Mouse (Mus musculus): ENCODE data around the gene Oaz3.

The Oaz3 gene

DNA sequence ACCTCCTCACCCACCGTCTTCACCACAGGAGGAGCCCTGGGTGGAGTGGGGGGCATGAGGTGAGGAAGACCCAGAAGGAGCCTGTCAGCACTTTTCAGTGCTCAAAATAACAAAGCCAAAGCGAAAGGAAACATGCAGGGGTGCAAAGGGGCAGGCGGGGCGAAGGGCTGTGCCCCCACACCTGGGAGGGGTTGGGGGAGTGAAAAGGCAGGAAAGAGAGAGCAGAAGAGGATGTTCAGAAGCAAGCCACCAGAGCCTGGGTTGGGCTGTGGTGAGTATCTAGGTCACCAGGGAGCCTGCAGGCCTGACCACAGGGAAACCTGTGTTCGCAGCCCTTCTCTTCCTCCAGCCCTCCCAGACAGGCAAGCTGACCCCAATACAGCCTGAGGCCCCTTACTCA, 55.7 kb downstream of the Oaz3 start:
- no peak for DNase-seq (ENCODE audit: low spot score in 2 of 2)

DNA sequence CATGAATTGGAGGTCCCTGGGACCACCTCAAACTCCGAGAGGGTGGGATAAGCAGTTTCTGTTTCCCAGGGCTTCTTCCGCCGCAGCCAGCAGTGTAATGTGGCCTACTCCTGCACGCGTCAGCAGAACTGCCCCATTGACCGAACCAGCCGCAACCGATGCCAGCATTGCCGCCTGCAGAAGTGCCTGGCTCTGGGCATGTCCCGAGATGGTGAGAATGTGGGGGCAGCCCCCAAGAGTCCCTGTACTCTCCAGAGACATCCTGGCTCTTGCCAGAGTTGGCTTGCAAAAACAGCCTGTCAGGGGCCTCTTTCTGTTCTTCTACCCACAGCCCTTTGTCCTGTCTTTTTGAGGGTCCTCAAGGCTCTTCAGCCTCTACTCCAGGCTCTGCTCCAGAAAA, 56.3 kb downstream of the Oaz3 start:
- DNase-seq (ENCODE audit: low spot score in 2 of 2), result no peak

DNA sequence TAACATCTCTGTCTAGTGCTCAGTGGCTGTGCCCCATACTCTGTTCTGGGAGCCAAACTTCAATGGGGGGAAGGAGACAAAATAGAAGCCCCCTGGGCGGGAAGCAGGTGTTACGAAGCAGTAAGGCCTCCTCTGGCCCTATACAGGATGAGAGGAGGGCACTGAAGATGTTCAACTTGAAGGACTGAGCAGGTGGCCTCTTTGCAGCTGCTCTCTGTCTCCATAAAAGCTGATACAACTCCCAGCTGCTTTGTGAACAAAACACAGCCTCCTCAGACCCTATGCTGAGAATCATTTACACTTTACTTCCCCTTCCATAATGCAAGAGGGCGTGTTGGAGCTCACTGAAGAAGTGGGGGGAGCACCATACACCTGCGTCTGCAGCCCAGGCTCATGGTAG, 57.0 kb downstream of the Oaz3 start:
- DNase-seq (ENCODE audit: low spot score in 2 of 2), result no peak

DNA sequence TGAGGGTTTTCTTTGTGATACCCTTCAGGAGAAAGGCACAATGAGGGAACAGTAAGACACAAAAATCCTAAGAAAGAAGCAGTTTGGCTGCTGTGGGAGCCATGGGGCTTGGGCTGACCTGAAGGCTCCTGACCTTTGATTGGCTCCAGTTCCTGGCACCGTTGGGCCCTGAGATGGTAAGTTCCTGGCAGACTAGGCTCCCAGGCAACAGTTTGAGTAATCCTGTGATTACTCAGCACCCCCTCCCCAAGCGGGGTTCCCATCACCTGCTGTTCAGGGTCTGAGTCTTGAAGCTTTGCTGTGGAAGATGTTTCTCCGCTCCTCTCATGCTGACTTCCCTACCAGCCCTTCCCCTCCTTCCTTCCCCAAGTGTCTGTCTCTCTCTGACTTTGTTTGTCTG, 60.2 kb downstream of the Oaz3 start:
- no peak for DNase-seq (ENCODE audit: low spot score in 2 of 2)

Data from frontal cortex, postnatal 14 days (tissue).